Mouse (Mus musculus): ENCODE results near the gene 9330159F19Rik.

The 9330159F19Rik gene

DNA sequence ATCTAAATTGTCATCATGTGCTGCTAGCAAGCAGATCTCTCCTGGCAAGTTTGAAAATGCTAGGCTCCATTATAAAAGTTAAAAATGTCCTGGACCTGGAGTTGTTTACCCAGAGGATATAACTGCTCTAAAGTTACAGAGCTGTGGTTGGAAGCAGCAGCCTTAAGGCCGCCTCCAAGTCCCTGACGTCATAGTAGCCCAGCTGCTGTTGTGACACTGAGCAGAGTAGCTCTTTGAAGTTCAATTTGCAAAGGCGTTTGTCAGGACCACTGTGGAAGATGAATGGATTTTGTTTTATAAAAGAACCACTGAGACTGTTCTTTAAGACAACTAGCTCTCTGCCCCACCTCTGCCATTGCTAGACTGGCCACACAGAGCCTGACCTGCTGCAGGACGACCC lies at the start of gene 9330159F19Rik:
Gene 9330159F19Rik (plus strand): TSS at position 154 of the 400 bp plus-strand sequence.
- DNase-seq, result peak; percentile 69

- DNase-seq, result no peak
Measured at GRCm38 (mm10) chr10:29161664-29162063, 49.7 kb upstream of the 9330159F19Rik start.

DNA sequence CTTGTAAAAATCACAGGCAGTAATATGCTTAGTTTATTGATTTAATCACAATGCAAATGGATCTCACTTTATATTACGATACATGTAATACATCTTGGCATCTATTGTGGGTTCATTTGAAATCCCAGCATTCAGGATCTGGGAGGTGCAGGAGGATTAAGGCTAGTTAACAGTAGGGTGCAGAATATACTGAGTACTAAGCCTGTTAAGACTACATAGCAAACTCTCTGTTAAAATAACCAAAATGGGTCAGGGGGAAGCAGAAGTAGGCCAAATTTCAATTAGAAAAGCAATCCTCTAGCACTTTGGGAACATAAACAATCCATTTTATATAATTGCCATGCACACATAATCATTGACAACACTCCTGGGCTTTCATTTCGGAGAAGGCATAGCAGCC lies 37.6 kb upstream of the 9330159F19Rik start:
- DNase-seq, result no peak

DNA sequence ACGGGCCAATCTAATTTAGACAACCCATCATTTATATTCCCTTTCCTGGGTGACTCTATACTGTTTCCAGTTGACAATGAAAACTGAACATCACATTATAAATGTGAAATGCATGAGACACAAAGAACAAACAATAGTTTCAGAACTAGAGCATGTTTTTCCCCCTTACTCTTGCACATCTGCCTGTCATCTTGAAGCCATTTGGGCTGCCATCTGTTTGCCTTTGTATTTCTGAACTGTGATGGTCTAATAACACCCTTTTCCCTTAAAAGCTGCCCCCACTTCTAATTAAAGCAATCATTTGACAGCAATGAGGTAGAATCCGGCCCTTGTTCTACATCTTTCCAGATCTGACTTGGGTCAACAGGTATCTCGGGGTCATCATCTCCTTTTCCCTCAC lies 35.8 kb upstream of the 9330159F19Rik start:
- DNase-seq, result no peak

DNA sequence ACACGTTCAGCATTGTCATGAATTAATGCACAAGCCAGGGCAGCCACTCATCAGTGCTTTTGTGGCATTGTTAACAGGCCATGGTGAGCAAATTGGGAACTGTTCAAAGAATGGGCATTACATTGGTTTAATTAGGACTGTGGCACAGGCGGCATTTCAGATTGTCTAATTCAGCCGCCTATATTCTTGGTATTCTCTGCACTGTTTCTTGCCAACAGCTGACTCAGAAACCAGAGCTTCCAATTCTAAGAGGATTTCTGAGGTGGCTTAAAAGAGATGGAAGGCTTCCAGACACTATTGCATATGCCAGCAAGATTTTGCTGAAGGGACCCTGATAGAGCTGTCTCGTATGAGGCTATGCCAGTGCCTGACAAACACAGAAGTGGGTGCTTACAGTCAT lies 34.5 kb upstream of the 9330159F19Rik start:
- peak; percentile 38 for DNase-seq

DNA sequence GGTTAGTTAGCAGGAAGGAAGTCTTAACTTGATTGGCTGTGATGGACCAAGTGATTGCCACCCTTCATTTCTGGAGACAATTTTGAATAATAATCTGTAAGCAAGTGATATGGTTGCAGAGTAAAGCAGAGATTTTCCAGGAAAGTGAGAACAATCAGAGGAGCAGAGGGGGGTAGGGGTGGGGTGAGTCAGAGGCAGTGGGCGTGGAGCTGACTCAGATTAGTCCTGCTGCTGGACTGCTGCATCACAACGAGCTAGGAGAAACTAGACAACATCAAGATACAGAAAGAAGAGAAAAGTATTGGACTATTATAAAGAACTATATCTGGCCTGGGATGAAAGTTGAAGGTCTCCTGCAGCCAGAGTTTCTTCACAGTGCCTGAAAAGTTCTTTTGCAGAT lies 33.4 kb upstream of the 9330159F19Rik start:
- DNase-seq, result peak; percentile 83

DNA sequence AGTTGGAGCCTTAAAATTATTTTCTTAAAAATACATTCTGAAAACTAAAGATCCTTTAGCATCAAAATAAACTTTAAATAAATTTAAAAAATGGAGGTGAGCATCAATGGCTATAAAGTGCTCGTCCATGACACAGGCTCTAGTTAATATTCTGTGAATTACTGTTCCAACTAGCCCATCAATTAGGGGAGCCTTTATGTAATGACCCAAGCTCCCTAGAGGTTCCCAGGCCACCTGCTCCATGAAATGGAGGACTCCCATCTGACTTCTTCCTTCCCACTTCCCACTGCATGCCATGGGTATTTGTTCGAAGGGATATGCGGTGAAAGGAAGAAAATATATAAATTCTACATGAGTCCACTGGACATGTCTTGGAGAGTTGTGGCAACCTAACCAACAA lies 31.2 kb upstream of the 9330159F19Rik start:
- no peak for DNase-seq

DNA sequence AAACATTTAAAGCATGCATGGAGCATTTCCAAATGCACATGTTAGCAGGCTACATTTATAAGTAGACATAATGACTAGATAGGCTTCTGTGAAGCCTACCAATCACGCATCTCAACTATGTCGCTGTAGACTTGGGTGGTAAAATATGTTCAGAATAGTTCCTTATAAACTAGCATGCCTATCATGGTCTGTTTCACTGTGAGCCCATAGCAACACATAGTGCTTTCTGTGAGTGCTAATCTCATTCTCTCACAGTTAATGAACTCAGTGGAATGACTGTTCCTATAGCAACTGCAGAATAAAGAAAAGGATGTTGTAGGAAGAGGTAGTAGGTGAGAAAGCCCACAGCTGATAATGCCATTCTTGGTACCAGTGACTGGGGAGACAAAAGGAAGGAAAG lies 30.4 kb upstream of the 9330159F19Rik start:
- DNase-seq, result no peak

DNA sequence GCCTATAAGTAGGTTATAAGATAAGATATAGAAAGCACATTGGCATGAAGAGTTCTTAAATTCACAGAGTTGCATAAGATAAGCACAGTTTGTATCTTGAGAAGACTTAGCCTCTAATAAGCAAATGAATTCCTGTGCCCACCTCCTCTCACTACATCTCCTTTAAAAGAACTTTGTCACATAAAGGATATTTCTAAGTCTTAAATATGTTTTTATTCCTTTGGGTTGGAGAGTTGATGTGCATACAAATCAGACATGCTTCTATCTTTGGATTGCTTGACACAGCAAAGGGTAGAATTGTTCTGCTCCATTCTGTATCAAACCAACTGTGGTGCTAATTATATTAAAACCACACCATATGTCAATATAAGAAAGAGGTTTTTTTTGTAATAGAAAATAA lies 17.6 kb upstream of the 9330159F19Rik start:
- no peak for DNase-seq

DNA sequence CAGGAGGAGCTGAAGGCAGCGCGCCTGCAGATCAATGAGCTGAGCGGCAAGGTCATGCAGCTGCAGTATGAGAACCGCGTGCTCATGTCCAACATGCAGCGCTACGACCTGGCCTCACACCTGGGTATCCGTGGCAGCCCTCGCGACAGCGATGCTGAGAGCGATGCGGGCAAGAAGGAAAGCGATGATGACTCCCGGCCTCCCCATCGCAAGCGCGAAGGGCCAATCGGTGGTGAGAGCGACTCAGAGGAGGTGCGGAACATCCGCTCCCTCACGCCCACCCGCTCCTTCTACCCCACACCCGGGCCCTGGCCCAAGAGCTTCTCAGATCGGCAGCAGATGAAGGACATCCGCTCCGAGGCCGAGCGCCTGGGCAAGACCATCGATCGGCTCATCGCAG lies 14.6 kb upstream of the 9330159F19Rik start:
- DNase-seq, result no peak

DNA sequence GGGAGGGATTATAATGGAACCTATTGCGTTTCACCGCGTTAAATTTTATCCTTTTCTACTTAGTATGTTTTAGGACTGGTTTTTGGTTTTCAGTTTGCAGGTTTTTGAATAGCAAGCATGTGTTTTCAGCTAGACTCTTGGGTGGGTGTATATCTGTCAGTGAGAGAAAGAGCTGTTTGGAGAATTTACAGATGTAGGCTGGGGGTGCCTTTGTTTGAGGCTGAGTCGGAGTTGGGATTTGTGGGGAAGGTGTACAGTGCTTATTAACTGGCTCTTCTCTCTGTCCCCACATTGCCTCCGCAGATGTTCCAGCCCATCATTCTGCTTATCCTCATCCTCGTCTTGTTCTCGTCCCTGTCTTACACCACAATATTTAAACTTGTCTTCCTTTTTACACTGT lies 12.8 kb upstream of the 9330159F19Rik start, which contains the start of gene Gm49353:
Gene Gm49353 (plus strand): TSS at position 313 of the 400 bp plus-strand sequence.
- DNase-seq, result no peak

- no peak for DNase-seq
Measured at GRCm38 (mm10) chr10:29199835-29200234, 11.6 kb upstream of the 9330159F19Rik start.

- DNase-seq, result no peak
Measured at GRCm38 (mm10) chr10:29200609-29201008, 10.8 kb upstream of the 9330159F19Rik start.

DNA sequence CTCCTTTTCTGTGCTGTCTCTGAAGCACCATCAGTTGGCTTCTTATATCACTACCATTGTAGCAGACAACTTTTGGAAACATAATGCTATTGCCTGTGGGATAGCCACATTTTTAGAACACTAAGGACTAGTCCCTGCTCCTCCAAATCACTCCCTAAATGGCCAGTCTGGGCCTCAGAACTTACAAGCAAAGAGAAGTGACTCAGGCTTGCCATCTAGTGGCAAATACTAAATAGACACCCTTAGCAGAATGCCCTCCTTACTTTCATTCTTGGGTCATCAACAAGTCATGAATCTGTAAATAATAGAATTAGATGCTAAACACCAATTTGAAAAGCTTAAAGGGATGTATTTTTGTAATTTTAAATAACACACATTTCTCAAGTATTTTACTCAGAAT lies 4.7 kb upstream of the 9330159F19Rik start:
- no peak for DNase-seq

DNA sequence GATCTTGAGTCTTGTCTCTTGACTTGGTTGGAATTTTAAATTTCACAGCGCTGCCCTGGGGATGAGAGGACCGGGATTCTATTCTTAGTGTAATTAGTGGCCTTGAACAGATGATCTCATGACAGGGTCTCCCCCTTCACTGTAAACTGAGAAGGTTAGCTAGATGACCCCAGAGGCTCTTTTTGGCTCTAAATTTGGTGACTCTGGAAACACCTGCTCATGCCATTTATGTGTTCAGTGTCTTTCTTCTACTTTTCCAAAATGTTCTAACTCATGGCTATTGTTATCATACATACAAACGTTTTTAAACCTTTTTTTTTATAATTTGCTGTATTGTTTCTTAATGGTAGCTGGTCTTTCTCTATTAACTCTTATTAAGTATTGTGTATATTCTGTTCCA lies 2.7 kb upstream of the 9330159F19Rik start:
- DNase-seq, result no peak

- peak; percentile 68 for DNase-seq
Measured at GRCm38 (mm10) chr10:29213534-29214100, 2.2 kb downstream of the 9330159F19Rik start.

DNA sequence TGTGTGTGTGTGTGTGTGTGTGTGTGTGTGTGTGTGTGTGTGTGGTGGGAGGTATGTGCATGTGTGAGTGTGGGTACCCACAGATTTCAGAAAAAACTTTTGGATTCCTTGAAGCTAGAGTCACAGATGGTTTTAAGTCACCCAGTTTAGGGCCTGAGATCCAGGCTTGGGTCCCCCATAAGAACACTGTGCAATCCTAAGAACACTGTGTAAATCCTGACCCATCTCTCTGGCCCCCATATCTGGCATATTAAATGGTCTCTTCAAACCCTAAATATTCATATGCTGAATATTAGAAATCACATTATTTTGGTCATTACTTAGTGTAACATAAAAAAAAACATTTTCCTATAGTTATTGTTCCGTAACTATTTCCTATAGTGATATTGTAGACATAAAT lies 5.6 kb downstream of the 9330159F19Rik start:
- DNase-seq, result no peak

DNA sequence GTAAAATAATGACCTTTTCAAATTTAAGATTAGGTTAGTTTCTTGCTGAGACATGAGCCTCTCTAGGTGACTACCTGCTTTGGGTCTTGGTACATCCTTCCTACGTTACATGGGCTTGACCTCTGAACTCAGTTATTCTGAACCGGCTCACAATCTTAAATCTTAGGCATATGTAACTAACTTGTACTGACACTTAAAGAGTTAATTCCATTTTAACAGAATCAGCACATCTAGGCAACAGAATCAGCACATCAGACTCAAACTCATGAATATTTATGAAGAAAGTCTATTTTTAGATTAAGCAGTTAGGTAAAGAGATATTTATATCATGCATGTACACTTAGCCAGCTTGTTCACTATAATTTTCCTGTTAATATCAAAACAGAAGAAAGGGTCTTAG lies 6.0 kb downstream of the 9330159F19Rik start:
- no peak for DNase-seq

GRCm38 (mm10) chr10:29225329-29225728 lies 13.9 kb downstream of the 9330159F19Rik start:
- no peak for DNase-seq

DNA sequence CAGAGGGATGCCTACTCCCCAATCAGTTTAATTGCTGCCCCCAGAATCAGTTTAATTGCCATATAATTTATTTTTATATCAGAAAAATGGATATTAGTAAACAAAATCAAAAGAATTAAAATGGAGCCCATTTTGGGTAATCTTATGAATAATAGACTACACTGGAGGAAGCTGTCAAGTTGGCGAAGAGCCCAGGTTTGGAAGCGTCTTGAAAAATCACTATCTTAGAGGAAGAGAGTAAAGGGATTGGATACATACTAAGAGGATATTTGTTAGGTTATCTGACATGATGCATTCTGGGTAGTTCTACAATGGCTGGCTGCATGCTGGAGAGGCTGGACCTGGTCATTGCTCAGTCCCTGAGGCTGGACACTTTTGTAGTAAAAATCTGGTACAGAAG lies 19.8 kb downstream of the 9330159F19Rik start:
- no peak for DNase-seq
